Mouse (Mus musculus) lung, postnatal 10 days (tissue): ENCODE measurements at regions not wholly inside any gene's neighbourhood (a gene's known extent, or its start where the extent isn't known, plus 50 kb on each side); places are given as distances from the start of the nearest gene placed in this dataset.

Source experiments
- DNase-seq: peaks from one replicate; pipeline ENCODE4 v3.0.0; 2021

DNA sequence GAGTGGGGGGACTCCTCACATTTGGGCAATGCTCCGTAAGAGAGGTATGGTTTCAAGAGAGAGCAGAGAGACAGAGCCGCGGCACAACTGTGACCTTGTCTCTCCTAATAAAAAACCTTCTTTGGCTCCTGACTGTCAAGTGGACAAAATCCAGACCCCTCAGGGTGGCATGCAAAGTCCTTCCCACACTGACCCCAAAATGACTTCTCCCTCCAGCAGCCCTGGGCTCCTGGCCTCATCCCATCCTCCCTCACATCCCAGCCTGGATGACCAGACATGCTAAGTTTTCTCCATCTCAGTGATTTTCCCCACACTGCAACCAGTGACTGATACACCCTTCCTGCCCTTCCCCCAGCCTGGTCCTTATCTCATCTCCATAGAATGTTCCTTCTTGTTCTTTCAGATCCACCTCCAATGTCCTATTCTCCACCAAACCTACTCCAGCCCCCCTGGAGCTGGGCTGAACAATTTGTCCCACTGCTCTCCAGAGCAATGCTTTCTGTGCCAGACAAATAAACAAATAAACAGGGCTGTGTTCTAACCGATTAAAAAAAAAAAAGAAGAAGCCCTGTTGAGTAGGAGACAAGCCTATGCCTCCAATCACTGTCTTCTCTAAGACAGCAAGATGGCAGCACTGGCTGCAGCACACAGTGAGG, 75.7 kb upstream of the Zmiz1 start:
- DNase-seq: no peak

- peak; percentile 35 for DNase-seq
Observed at GRCm38 (mm10) chr14:25385644-25386043, 73.3 kb upstream of the Zmiz1 start.

DNA sequence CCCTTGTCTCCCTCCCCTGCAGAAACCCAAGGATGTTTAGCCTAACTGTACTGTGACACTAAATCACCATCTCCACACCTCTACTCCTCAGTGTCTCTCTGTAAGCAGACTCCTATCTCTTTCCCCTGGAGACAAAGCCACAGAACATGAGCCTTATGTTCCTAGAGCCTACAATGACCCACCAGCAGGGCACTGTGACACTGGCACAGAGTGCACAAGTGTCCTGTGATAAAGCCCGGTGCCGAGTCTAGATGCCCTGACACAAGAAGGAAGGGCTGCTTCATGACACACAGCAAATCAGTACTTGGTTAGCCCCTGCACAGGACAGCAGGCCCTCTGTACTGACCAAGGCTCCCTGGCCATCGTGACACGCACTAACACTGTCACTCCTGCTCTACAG, 71.2 kb upstream of the Zmiz1 start:
- no peak for DNase-seq

DNA sequence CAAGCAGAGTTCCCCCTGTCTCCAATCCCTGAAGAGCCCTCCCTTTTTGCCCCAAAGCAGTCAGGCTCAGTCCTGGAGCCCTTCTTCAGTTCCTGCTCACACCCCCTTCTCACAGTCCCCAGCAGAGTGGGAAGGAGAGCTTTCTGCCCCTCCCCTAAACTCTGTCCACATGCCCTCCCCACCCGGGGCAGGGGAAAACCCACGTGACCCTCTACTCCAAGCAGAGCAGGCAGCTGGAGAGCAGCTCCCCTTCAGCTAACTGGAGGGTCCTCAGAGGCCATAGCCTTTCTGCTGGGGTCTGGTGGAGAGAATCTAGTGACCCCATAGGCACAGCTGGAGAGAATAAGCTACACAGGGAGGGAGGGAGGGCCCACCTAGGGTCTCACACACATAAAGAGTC, 69.7 kb upstream of the Zmiz1 start:
- peak; percentile 37 for DNase-seq

- no peak for DNase-seq
Observed at GRCm38 (mm10) chr14:25392412-25392811, 66.6 kb upstream of the Zmiz1 start.

DNA sequence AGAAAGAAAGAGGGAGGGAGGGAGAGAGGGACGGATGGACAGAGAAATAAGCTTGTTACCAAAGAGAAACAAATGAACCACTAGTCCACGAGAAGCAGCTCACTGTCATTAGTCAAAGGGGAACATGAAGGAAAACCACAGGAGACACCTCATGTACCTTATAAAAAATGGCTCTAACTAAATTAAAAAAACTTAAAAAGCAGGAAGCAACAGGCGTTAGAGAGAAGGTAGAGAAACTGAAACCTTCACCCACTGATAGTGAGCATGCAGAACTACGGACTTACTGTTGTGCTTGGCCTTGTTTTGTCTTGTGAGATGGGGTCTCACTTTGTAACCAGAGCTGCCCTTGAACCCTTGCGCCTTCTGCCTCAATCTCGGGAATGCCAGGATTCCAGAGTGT, 66.0 kb upstream of the Zmiz1 start:
- DNase-seq: no peak

- DNase-seq: no peak
Observed at GRCm38 (mm10) chr14:25394931-25395330, 64.1 kb upstream of the Zmiz1 start.

DNA sequence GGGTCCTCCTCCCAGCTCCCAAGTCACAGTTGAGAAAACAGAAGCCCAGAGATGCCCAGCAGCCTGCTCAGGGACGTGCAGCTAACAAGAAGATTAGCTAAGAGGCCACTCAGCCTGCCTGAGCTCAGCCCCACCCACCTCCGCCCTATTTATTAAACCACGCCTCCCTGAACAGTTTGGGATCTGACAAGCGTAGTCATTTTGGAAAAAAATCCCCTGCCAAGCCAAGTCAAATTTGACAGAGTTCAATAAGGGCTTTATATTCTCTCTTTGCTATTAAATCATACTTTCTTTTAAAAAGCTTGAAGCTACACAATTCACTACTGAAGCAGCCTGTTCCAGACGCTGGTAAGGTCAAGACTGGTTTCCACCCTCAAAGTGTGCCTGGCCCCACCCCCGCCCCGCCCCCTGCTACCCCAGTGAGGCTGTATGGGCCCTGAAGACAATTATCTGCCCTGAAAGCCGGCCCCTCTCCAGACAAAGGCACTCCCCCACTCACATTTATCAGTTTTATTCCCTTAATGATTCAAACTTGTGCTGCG, 61.9 kb upstream of the Zmiz1 start:
- DNase-seq: peak; percentile 92

- no peak for DNase-seq
Observed at GRCm38 (mm10) chr14:25397751-25398150, 61.2 kb upstream of the Zmiz1 start.

DNA sequence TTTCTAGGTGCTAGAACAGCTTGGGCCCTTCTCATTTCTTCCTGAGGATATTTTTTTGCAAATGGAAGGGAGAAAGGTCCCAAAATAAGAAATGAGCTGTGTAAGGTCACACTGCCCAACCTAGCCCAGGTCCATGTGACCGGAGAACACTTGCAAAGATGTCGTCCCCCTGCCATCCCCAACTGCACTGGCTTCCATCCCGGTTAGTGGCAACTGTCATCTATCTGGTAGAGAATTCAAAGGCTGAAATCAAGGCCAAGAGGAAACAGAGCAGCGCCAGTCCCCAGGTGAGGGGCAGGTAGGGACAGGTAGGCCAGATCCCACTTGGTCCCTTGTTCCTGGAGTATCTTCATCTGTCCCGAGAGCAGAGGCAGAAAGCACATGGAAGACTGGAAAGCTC, 60.2 kb upstream of the Zmiz1 start:
- DNase-seq: no peak

DNA sequence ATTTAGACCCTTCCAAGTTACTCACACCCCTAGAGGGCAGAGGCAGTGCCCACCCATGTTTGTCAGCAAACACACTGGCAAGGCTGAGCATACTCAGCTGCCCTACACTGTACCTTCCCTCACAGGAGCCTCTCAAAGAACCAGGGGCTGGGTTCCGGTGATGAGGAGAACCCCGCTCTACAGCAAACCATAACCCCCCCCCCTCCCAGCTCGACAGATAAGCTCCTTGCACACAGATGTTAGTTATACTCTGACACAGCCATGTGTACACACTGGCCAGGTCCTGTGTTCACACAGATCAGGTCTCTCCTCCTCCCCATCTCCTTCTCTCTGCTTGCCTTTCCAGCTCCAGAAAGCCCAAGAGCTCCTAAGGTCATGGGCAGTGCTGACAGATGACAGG, 59.7 kb upstream of the Zmiz1 start:
- no peak for DNase-seq

GRCm38 (mm10) chr14:25401104-25401963, 57.7 kb upstream of the Zmiz1 start:
- peak; percentile 78 for DNase-seq

DNA sequence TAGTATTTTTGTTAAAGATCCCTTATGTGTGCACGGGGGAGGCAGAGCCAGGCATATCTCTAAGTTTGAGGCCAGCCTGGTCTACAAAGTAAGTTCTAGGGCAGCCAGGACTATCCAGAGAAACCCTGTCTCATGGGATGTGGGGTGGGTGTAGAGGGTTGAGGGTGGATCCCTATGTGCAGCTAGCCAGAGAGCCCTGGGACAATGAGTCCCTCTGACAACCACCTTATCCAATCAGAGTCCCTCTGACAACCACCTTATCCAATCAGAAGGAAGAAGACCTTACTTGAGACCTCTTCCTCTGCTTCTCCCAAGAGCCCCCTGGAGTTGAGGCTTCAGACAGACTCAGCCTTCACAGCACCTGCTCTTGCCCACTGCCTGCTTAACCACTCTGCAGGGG, 56.6 kb upstream of the Zmiz1 start:
- no peak for DNase-seq

- DNase-seq: peak; percentile 56
Observed at GRCm38 (mm10) chr14:25405191-25405590, 53.8 kb upstream of the Zmiz1 start.

- no peak for DNase-seq
Observed at GRCm38 (mm10) chr14:25406059-25406458, 52.9 kb upstream of the Zmiz1 start.

- DNase-seq: no peak
Observed at GRCm38 (mm10) chr14:25406613-25407012, 52.4 kb upstream of the Zmiz1 start.

GRCm38 (mm10) chr14:25407111-25407510, 51.9 kb upstream of the Zmiz1 start:
- no peak for DNase-seq
